Mouse (Mus musculus) hindbrain, embryonic 13.5 days (tissue): ENCODE measurements around the gene Pnmal2. TPM values are rescaled to one million over a fixed set of nuclear protein-coding genes. Genes with fewer than 3 reads are reported as not detected.
A peak's percentile ranks its signal among the peaks of the same experiment; 100 is the strongest.

Experiments used
- ATAC-seq: fragments of 200-750 bp; cut with Nextera tagmentation; 2 replicates; pipeline ENCODE4 v1.8.0; 2017; ENCODE audit warnings: moderate TSS enrichment; ENCODE audit not compliant: low FRiP score
- H3K27ac ChIP-seq: fragments of 300-500 bp; sonication (generic); 2 replicates; pipeline ENCODE4 v1.5.1; 2015; ENCODE audit warnings: inconsistent platforms, mild to moderate bottlenecking, moderate library complexity
- H3K27me3 ChIP-seq: fragments of 300-500 bp; sonication (generic); 2 replicates; pipeline ENCODE4 v1.6.1; 2015; ENCODE audit warnings: mild to moderate bottlenecking, inconsistent platforms
- H3K36me3 ChIP-seq: fragments of 300-500 bp; sonication (generic); 2 replicates; pipeline ENCODE4 v1.6.1; 2015; ENCODE audit warnings: mild to moderate bottlenecking, inconsistent platforms
- H3K4me1 ChIP-seq: fragments of 300-500 bp; sonication (generic); replicated peaks from 2 replicates; pipeline ENCODE4 v1.6.1; 2015; ENCODE audit warnings: inconsistent platforms
- H3K4me2 ChIP-seq: fragments of 300-500 bp; sonication (generic); 2 replicates; pipeline ENCODE4 v1.6.1; 2015; ENCODE audit warnings: inconsistent platforms, mild to moderate bottlenecking, moderate library complexity
- H3K4me3 ChIP-seq: fragments of 300-500 bp; sonication (generic); 2 replicates; pipeline ENCODE4 v1.5.1; 2015; ENCODE audit warnings: mild to moderate bottlenecking, inconsistent platforms
- H3K9ac ChIP-seq: fragments of 300-500 bp; sonication (generic); 2 replicates; pipeline ENCODE4 v1.6.1; 2015; ENCODE audit warnings: mild to moderate bottlenecking, inconsistent platforms
- H3K9me3 ChIP-seq: fragments of 300-500 bp; sonication (generic); 2 replicates; pipeline ENCODE4 v1.6.1; 2016; ENCODE audit warnings: inconsistent platforms
- WGBS: fragments of 180-500 bp; shearing (Covaris S2); methylation state at CpG from one replicate; pipeline ENCODE4 v1.1.7; 2015; 5-methylcytosine and 5-hydroxymethylcytosine counted together
- polyA plus RNA-seq: library from polyadenylated mRNA; unstranded; fragments of >200 nt; fragmentation: Nextera tagmentation; extraction: Ambion mirVana; gene quantifications from 2 replicates; pipeline ENCODE4 v1.2.1, GENCODE M21; 2015

Gene Pnmal2
- polyA plus RNA-seq, 1 experiment from 2014 or later, result 110 TPM

DNA sequence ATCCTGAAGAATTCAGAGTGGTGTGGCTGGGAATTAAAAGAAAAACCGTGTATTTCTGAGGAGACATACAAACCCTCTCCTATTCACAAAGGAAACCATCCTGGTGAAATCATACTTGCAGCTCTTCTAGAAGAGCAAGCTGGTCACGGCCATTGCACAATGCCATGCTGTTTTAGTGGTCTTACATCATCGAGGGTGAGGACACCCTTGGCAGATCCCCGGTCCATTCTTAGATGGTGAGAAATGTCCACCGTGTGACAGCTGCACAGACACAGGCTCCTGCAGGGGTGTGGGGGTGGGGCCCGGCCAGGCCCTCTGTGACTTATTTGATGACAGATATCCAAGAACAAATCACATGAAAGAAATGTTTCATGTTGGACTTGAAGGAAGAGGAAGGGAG is 29.5 kb downstream of the Pnmal2 start:
- WGBS, result 46% methylated on average over 6 of the region's 6 CpGs

DNA sequence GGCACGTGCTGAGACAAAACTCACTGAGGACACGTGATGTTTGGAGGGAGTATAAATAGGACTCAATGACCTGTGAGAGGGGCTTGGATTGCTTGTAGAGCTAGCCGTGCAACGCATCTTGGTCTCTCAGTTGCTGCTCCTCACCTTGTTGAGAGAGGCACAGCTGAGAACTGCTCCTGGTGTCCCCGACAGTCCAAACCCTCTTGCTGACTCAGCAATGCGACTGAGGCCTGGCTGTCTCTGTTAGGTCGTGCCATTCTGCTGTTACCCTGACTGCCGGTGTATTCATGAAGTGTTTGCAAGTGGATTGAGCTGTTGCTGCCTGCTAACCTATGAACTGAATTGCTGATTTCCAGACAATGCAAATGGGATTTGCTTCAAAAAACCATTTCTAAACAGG is 31.8 kb downstream of the Pnmal2 start:
- no peaks in the 10 kb centered on the region for H3K9me3 ChIP-seq
- H3K4me3 ChIP-seq, result no peak overlapping the region
- ATAC-seq, result no peak
- 60% methylated on average over 8 of the region's 8 CpGs for WGBS
- no peaks in the 10 kb centered on the region for H3K27me3 ChIP-seq
- H3K36me3 ChIP-seq, result no peaks in the 10 kb centered on the region
- H3K27ac ChIP-seq, result no peak overlapping the region
- H3K4me2 ChIP-seq, result no peak overlapping the region
- no peak overlapping the region for H3K9ac ChIP-seq
- peaks cover 9% of the 10 kb centered on the region for H3K4me1 ChIP-seq

More for the DNA sequence above, 29.5 kb downstream of the Pnmal2 start:
- Histone ChIP-seq H3K4me1 (no peaks in the 10 kb centered on the region), H3K9me3 (no peaks in the 10 kb centered on the region), H3K27ac (no peak overlapping the region), H3K27me3 (no peaks in the 10 kb centered on the region), H3K36me3 (no peaks in the 10 kb centered on the region), H3K4me3 (no peak overlapping the region), H3K4me2 (no peak overlapping the region), H3K9ac (no peak overlapping the region)
- ATAC-seq, result no peak

- 85% methylated on average over 6 of the region's 6 CpGs for WGBS
Measured at GRCm38 (mm10) chr7:16978173-16978572, 33.7 kb downstream of the Pnmal2 start.

DNA sequence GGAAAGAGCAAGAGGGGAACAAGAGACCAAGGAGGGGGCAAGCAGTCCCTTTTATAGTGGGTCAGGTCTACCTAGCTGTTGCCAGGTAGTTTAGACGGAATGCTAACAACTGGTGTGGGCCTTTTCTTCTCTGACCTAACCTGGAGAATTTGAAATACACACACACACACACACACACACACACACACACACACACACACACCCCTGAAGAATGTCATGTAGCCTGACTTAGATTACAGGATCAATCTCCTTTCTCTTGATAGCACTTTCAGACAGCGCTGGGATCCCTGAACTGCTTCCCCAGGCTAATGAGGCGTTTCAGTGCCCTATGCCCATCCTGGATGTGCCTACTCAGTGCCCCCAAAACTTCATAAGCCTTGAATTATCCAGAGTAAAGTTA is 34.1 kb downstream of the Pnmal2 start:
- no peak overlapping the region for H3K27ac ChIP-seq
- no peaks in the 10 kb centered on the region for H3K9me3 ChIP-seq
- H3K4me1 ChIP-seq, result peaks cover 28% of the 10 kb centered on the region
- no peak overlapping the region for H3K4me2 ChIP-seq
- no peaks in the 10 kb centered on the region for H3K27me3 ChIP-seq
- no peak overlapping the region for H3K9ac ChIP-seq
- ATAC-seq, result no peak
- no peaks in the 10 kb centered on the region for H3K36me3 ChIP-seq
- no peak overlapping the region for H3K4me3 ChIP-seq
- 85% methylated on average over 2 of the region's 3 CpGs for WGBS

More at GRCm38 (mm10) chr7:16978173-16978572, 33.7 kb downstream of the Pnmal2 start:
- Histone ChIP-seq H3K27ac (no peak overlapping the region), H3K9ac (no peak overlapping the region), H3K4me3 (no peak overlapping the region), H3K27me3 (no peaks in the 10 kb centered on the region), H3K4me2 (no peak overlapping the region), H3K4me1 (peaks cover 24% of the 10 kb centered on the region), H3K36me3 (no peaks in the 10 kb centered on the region), H3K9me3 (no peaks in the 10 kb centered on the region)
- no peak for ATAC-seq

DNA sequence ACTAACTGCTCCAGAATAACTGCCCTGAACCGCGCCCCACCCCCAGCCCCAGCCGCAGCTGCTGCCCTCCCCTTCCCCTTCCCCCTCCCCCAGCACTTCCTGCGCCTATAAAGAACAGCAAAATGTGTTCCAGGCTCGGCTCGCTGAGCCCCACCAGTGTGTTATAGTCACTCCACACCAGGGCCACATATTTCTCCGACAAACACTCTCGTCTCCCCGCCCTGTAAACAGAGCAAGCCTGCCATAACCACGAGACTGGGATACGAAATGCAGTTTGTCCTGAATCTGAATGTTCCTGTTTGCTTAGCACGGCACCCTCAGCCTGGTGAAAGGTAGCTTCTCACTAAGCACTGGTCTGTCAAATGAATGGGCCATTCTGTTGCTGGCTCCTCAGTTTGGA is 35.9 kb downstream of the Pnmal2 start:
- no peaks in the 10 kb centered on the region for H3K27me3 ChIP-seq
- H3K9me3 ChIP-seq, result no peaks in the 10 kb centered on the region
- 8% methylated on average over 12 of the region's 12 CpGs for WGBS
- H3K36me3 ChIP-seq, result no peaks in the 10 kb centered on the region
- peak overlapping the region; percentile 43 for H3K4me2 ChIP-seq
- ATAC-seq, result peak; percentile 41; the same call in 1 of the 2 replicates
- H3K4me3 ChIP-seq, result 0 out of 2 replicates have a peak overlapping the region, but pooled peaks have one; percentile 2
- H3K9ac ChIP-seq, result peak overlapping the region; percentile 51; the same call in 1 of the 2 replicates
- H3K4me1 ChIP-seq, result peaks cover 42% of the 10 kb centered on the region
- H3K27ac ChIP-seq, result peak overlapping the region; percentile 73

GRCm38 (mm10) chr7:16982859-16983568 is 38.5 kb downstream of the Pnmal2 start, which contains the start of gene Gm42372:
Gene Gm42372 (plus strand): TSS chr7:16983086.
- no peaks in the 10 kb centered on the region for H3K36me3 ChIP-seq
- H3K27ac ChIP-seq, result peak within 1 kb of the TSS; percentile 63
- peaks cover 66% of the 10 kb centered on the region for H3K4me1 ChIP-seq
- H3K9ac ChIP-seq, result peak within 1 kb of the TSS; percentile 74
- WGBS, result 21% methylated on average over 26 of the region's 26 CpGs
- no peaks in the 10 kb centered on the region for H3K27me3 ChIP-seq
- ATAC-seq, result peak; percentile 72
- H3K9me3 ChIP-seq, result no peaks in the 10 kb centered on the region
- peak within 1 kb of the TSS; percentile 77 for H3K4me2 ChIP-seq
- H3K4me3 ChIP-seq, result peak within 1 kb of the TSS; percentile 51

DNA sequence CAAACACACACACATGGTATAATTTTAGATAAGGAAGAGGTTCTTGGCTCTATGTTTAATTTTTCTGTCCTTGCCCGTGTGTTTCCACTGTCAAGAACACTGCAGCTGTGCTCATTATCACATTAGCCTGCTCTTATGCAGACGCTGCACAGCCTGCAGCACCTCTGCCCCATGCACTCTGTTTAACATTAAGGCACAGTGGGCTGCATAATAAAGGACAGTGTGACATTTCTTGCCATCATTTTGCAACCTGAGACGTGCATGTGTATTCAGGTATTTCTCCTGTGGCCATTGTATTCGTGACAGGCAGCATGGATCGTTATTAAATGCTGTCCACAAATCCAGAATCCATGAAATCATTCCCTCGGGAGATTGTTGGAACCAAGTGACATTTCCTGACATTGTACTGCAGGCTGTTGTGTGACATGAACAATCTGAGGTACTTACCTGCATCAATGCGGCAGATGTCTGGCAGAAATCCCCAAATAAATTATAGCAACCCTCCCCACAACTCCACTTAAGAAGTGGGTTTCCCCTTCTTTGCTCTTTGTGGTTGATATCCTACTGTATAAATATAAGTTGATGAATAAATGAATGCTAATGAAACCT is 43.2 kb downstream of the Pnmal2 start:
- peak; percentile 17; the same call in 1 of the 2 replicates for ATAC-seq
- Histone ChIP-seq H3K27me3 (no peaks in the 10 kb centered on the region), H3K4me3 (no peak overlapping the region), H3K27ac (peak overlapping the region; percentile 77), H3K4me2 (peak overlapping the region; percentile 15), H3K9ac (peak overlapping the region; percentile 55; the same call in 1 of the 2 replicates), H3K9me3 (no peaks in the 10 kb centered on the region), H3K36me3 (no peaks in the 10 kb centered on the region), H3K4me1 (peaks cover 77% of the 10 kb centered on the region)
- 26% methylated on average over 7 of the region's 7 CpGs for WGBS

- Histone ChIP-seq H3K9ac (no peak overlapping the region), H3K4me1 (peaks cover 71% of the 10 kb centered on the region), H3K9me3 (no peaks in the 10 kb centered on the region), H3K36me3 (no peaks in the 10 kb centered on the region), H3K27ac (peak overlapping the region; percentile 77), H3K27me3 (0 out of 2 replicates have a peak, but pooled peaks cover under 1% of the 10 kb centered on the region), H3K4me2 (no peak overlapping the region), H3K4me3 (no peak overlapping the region)
- ATAC-seq, result no peak
- 34% methylated on average over 3 of the region's 3 CpGs for WGBS
Measured at GRCm38 (mm10) chr7:16988405-16988804, 43.9 kb downstream of the Pnmal2 start.

GRCm38 (mm10) chr7:16990006-16990744 is 45.7 kb downstream of the Pnmal2 start:
- peak overlapping the region; percentile 6; the same call in 1 of the 2 replicates for H3K4me2 ChIP-seq
- H3K36me3 ChIP-seq, result no peaks in the 10 kb centered on the region
- peaks cover 72% of the 10 kb centered on the region for H3K4me1 ChIP-seq
- no peak overlapping the region for H3K4me3 ChIP-seq
- H3K27me3 ChIP-seq, result peaks cover 13% of the 10 kb centered on the region
- 31% methylated on average over 15 of the region's 15 CpGs for WGBS
- H3K9me3 ChIP-seq, result no peaks in the 10 kb centered on the region
- no peak for ATAC-seq
- H3K9ac ChIP-seq, result no peak overlapping the region
- H3K27ac ChIP-seq, result peak overlapping the region; percentile 66

GRCm38 (mm10) chr7:16991681-16992450 is 47.4 kb downstream of the Pnmal2 start:
- H3K9ac ChIP-seq, result 0 out of 2 replicates have a peak overlapping the region, but pooled peaks have one; percentile 19
- peaks cover 13% of the 10 kb centered on the region for H3K27me3 ChIP-seq
- H3K4me2 ChIP-seq, result no peak overlapping the region
- H3K4me3 ChIP-seq, result no peak overlapping the region
- peak overlapping the region; percentile 76 for H3K27ac ChIP-seq
- 55% methylated on average over 18 of the region's 18 CpGs for WGBS
- H3K9me3 ChIP-seq, result no peaks in the 10 kb centered on the region
- no peaks in the 10 kb centered on the region for H3K36me3 ChIP-seq
- H3K4me1 ChIP-seq, result peaks cover 69% of the 10 kb centered on the region
- peak; percentile 37; the same call in 1 of the 2 replicates for ATAC-seq

DNA sequence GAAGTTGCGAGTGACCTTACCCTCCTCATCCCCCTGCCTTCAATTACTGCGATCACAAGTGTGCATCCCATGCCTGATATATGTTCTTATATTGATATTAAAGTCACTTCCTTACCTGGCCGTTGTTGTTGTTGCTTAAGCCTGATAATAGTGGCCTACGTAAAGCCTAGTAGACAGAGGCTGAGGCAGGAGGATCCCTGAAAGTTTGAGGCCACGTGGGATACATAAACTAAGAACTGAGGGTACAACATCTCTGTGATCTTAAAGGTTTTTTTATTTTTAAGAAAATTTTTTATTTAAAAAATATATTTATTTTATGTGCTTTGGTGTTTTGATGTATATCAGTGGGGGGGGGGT is 47.9 kb downstream of the Pnmal2 start, which contains the start of gene Ccdc8:
Gene Ccdc8 (plus strand): TSS at position 258 of the 357 bp plus-strand sequence.
- ATAC-seq, result no peak
- Histone ChIP-seq H3K9me3 (no peaks in the 10 kb centered on the region), H3K36me3 (no peaks in the 10 kb centered on the region), H3K9ac (peak within 1 kb of the TSS; percentile 67; the same call in 1 of the 2 replicates), H3K27me3 (peaks cover 13% of the 10 kb centered on the region), H3K4me3 (peak within 1 kb of the TSS; percentile 41; the same call in 1 of the 2 replicates), H3K4me2 (peak within 1 kb of the TSS; percentile 50), H3K27ac (peak within 1 kb of the TSS; percentile 76), H3K4me1 (peaks cover 63% of the 10 kb centered on the region)
- WGBS, result 95% methylated on average over 5 of the region's 5 CpGs
